In the genomic region with DNA sequence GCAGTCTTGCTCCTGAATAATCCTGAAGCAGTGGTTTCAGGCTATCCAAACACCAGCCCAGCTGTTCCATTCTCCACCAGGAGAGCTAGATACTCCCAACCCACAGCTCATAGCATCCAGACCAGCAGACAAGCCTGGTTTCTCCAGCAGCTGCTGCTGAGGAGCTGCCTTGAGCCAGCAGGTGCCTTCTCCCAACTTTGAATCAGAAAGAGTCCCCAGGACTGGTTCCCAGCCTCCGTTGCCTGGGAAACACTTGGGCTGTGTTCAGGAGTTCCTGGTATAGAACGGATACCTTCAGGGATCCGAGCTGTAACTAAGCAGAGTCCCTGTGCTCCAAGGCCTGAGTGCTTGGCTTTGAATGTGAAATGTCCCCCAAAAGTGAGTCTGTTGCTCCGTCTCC, we compare ENCODE assay signal across 17 mouse cellular contexts.
DNase-seq lines count a peak whose midpoint lies in the region; ATAC-seq and TF ChIP-seq lines count a peak whose summit lies in the region.
"Had no signal": no experiment of that assay in that cellular context is flagged by ENCODE, and none has a peak within 500 bp of the region (broad histone marks: within the 10 kb centered on the region; RNA-seq: fewer than 3 reads in every experiment).

No protein-coding gene starts in this region.

- peak; percentile 60 for ATAC-seq in frontal cortex, adult (ENCODE audit: low TSS enrichment)

- peak overlapping the region; percentile 73 for H3K27ac ChIP-seq in layer of hippocampus, adult 2 months
- H3K27ac ChIP-seq: intestine, embryonic 15.5 days; kidney, embryonic 15.5 days; limb, embryonic 15.5 days had no signal

- DNase-seq in frontal cortex, postnatal 36 days (ENCODE audit: low spot score in 2 of 2) = no peak
- DNase-seq in layer of hippocampus, adult 2 months (ENCODE audit: low spot score in 2 of 2) = peak in 1 of 2 experiments; percentile 34
- no peak for DNase-seq in layer of hippocampus, postnatal 36 days
- DNase-seq in right cerebral cortex, adult 2 months (ENCODE audit: low spot score in 2 of 2) = peak; percentile 44 to 47
- DNase-seq in right cerebral cortex, postnatal 4 days = no peak
- DNase-seq in gastrocnemius, postnatal 10 days = no peak
- no peak for DNase-seq in MN1 (ENCODE audit: low spot score)
- DNase-seq: adrenal gland, postnatal 10 days; cerebellum, adult 18-20 months; gastrocnemius, postnatal 36 days; thymus, adult 18-20 months had no signal

- TF ChIP-seq CTCF in layer of hippocampus, adult 2 months (conservative IDR thresholded peaks at IDR 0.05) = no peak

- no peak overlapping the region for H3K4me3 ChIP-seq in layer of hippocampus, adult 2 months
- H3K4me3 ChIP-seq: erythroblast, embryonic 14.5 days; intestine, embryonic 15.5 days; kidney, embryonic 15.5 days; limb, embryonic 15.5 days; myocyte had no signal

Comparison
In these comparisons a context has a peak if more than half of its experiments do, and no peak if none do; other contexts are left out.
1. DNase-seq: peak in right cerebral cortex, adult 2 months (2 of 2); none in frontal cortex, postnatal 36 days (0 of 2), layer of hippocampus, postnatal 36 days (0 of 2), right cerebral cortex, postnatal 4 days (single experiment), gastrocnemius, postnatal 10 days (single experiment) and MN1 (single experiment).